Mouse (Mus musculus) hindbrain, embryonic 15.5 days (tissue): ENCODE data around the gene Pde4dip. TPM values are rescaled to one million over a fixed set of nuclear protein-coding genes. Genes with fewer than 3 reads are reported as not detected.

Experiments used
- ATAC-seq: fragments of 200-750 bp; cut with Nextera tagmentation; 2 replicates; pipeline ENCODE4 v1.8.0; 2017; ENCODE audit warnings: low read depth, moderate number of reproducible peaks, moderate TSS enrichment; ENCODE audit not compliant: low FRiP score
- H3K27ac ChIP-seq: fragments of 300-500 bp; sonication (generic); replicated peaks from 2 replicates; pipeline ENCODE4 v1.5.1; 2015; ENCODE audit warnings: mild to moderate bottlenecking, inconsistent platforms
- H3K27me3 ChIP-seq: fragments of 300-500 bp; sonication (generic); 2 replicates; pipeline ENCODE4 v1.6.1; 2015; ENCODE audit warnings: control low read depth, inconsistent platforms
- H3K36me3 ChIP-seq: fragments of 300-500 bp; sonication (generic); 2 replicates; pipeline ENCODE4 v1.6.1; 2015; ENCODE audit warnings: control low read depth, inconsistent platforms
- H3K4me1 ChIP-seq: fragments of 300-500 bp; sonication (generic); replicated peaks from 2 replicates; pipeline ENCODE4 v1.6.1; 2015; ENCODE audit warnings: control low read depth, inconsistent platforms
- H3K4me2 ChIP-seq: fragments of 300-500 bp; sonication (generic); 2 replicates; pipeline ENCODE4 v1.6.1; 2015; ENCODE audit warnings: moderate library complexity, mild to moderate bottlenecking, inconsistent platforms
- H3K4me3 ChIP-seq: fragments of 300-500 bp; sonication (generic); 2 replicates; pipeline ENCODE4 v1.5.1; 2015; ENCODE audit warnings: mild to moderate bottlenecking, inconsistent platforms
- H3K9ac ChIP-seq: fragments of 300-500 bp; sonication (generic); 2 replicates; pipeline ENCODE4 v1.6.1; 2015; ENCODE audit warnings: inconsistent platforms
- H3K9me3 ChIP-seq: fragments of 300-500 bp; sonication (generic); 2 replicates; pipeline ENCODE4 v1.6.1; 2016; ENCODE audit warnings: control low read depth, inconsistent platforms
- WGBS: fragments of 180-500 bp; shearing (Covaris S2); methylation state at CpG from one replicate; pipeline ENCODE4 v1.1.7; 2015; 5-methylcytosine and 5-hydroxymethylcytosine counted together
- polyA plus RNA-seq: library from polyadenylated mRNA; unstranded; fragments of >200 nt; fragmentation: Nextera tagmentation; extraction: Ambion mirVana; gene quantifications from 2 replicates; pipeline ENCODE4 v1.2.1, GENCODE M21; 2015

Pde4dip gene
- polyA plus RNA-seq, 1 experiment from 2014 or later: 66.1 TPM

- no peak overlapping the region for H3K27ac ChIP-seq
- ATAC-seq: no peak
- WGBS: 87% methylated on average over 9 of the region's 9 CpGs
- H3K4me2 ChIP-seq: no peak overlapping the region
- no peak overlapping the region for H3K9ac ChIP-seq
- H3K4me1 ChIP-seq: no peaks in the 10 kb centered on the region
- H3K9me3 ChIP-seq: 0 out of 2 replicates have a peak, but pooled peaks cover 5% of the 10 kb centered on the region
- H3K4me3 ChIP-seq: no peak overlapping the region
- no peaks in the 10 kb centered on the region for H3K27me3 ChIP-seq
- H3K36me3 ChIP-seq: peaks cover 59% of the 10 kb centered on the region
Observed at GRCm38 (mm10) chr3:97719116-97719515, 169.4 kb downstream of the Pde4dip start.

GRCm38 (mm10) chr3:97715922-97716321, 172.6 kb downstream of the Pde4dip start:
- Histone ChIP-seq H3K27ac (no peak overlapping the region), H3K4me1 (no peaks in the 10 kb centered on the region), H3K9me3 (no peaks in the 10 kb centered on the region), H3K27me3 (no peaks in the 10 kb centered on the region), H3K4me3 (no peak overlapping the region), H3K36me3 (peaks cover 55% of the 10 kb centered on the region), H3K9ac (no peak overlapping the region), H3K4me2 (no peak overlapping the region)
- WGBS: 91% methylated on average over 1 of the region's 1 CpGs
- ATAC-seq: no peak

GRCm38 (mm10) chr3:97710881-97711280, 177.6 kb downstream of the Pde4dip start:
- no peaks in the 10 kb centered on the region for H3K9me3 ChIP-seq
- 59% methylated on average over 5 of the region's 5 CpGs for WGBS
- no peak overlapping the region for H3K27ac ChIP-seq
- H3K4me1 ChIP-seq: no peaks in the 10 kb centered on the region
- H3K36me3 ChIP-seq: peaks cover 47% of the 10 kb centered on the region
- ATAC-seq: no peak
- H3K27me3 ChIP-seq: no peaks in the 10 kb centered on the region
- no peak overlapping the region for H3K4me3 ChIP-seq
- H3K4me2 ChIP-seq: no peak overlapping the region
- H3K9ac ChIP-seq: no peak overlapping the region

GRCm38 (mm10) chr3:97710134-97710533, 178.4 kb downstream of the Pde4dip start:
- H3K27me3 ChIP-seq: no peaks in the 10 kb centered on the region
- WGBS: 90% methylated on average over 11 of the region's 11 CpGs
- no peak for ATAC-seq

DNA sequence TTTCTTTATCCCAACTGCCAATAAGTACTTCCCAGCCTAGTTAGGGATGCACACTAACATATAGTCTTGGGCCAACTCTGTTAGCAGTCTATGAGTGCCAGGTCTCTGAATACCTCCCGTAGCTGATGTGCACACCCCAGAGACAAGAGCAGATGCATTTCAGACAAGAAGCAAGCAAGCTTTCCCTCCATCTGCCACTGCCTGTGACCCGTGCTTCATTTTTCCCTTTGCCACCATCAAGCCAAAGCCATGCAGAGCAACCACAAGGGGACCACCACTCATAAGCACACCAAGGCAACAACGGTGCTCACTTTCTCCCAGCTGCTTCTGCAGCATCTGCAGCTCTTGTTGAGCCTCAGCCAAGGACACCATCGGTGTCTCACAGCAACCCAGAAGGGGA, 181.9 kb downstream of the Pde4dip start:
- Histone ChIP-seq H3K9me3 (no peaks in the 10 kb centered on the region), H3K4me1 (no peaks in the 10 kb centered on the region), H3K27ac (no peak overlapping the region), H3K27me3 (no peaks in the 10 kb centered on the region), H3K4me3 (no peak overlapping the region), H3K9ac (no peak overlapping the region), H3K36me3 (peaks cover 49% of the 10 kb centered on the region), H3K4me2 (no peak overlapping the region)
- no peak for ATAC-seq
- 85% methylated on average over 4 of the region's 4 CpGs for WGBS

More at GRCm38 (mm10) chr3:97710134-97710533, 178.4 kb downstream of the Pde4dip start:
- no peak overlapping the region for H3K4me2 ChIP-seq
- no peak overlapping the region for H3K4me3 ChIP-seq
- no peaks in the 10 kb centered on the region for H3K4me1 ChIP-seq
- no peaks in the 10 kb centered on the region for H3K9me3 ChIP-seq
- H3K9ac ChIP-seq: no peak overlapping the region
- no peak overlapping the region for H3K27ac ChIP-seq
- H3K36me3 ChIP-seq: peaks cover 46% of the 10 kb centered on the region

- WGBS: 84% methylated on average over 3 of the region's 3 CpGs
- H3K36me3 ChIP-seq: peaks cover 46% of the 10 kb centered on the region
Observed at GRCm38 (mm10) chr3:97705508-97705907, 183.0 kb downstream of the Pde4dip start.

DNA sequence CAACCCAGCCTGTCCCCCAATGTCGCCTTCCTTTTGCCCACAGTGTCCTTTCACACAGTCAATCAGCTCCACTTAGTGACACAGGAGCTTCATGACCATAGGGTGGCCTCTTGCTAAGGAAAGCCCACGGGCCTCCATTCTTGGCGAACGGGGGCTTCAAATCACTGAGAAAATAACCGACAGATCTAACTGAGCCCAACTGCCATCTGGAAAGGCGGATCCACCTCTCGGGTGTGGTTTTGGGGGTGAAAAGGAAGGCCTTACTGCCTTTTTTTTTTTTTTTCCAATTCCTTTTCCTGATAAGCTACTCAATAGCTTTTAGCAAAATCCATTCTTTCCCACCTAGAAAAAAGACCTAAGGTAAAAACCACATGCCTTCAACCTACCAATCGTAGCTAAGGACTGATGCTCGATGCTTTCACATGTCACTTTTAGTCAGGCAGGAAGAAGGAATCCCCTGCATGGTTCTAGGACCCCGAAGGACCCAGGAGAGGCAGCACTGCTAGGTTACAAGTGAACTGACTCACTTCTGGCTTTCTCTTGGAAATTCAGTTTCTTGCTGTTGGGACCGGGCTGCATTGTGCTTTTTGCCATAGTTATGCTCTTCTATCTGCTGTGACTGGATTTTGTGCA, 185.9 kb downstream of the Pde4dip start:
- Histone ChIP-seq H3K4me2 (no peak overlapping the region), H3K27me3 (no peaks in the 10 kb centered on the region), H3K36me3 (peaks cover 51% of the 10 kb centered on the region), H3K9me3 (no peaks in the 10 kb centered on the region), H3K4me3 (no peak overlapping the region), H3K4me1 (no peaks in the 10 kb centered on the region), H3K27ac (no peak overlapping the region), H3K9ac (no peak overlapping the region)
- ATAC-seq: no peak
- WGBS: 95% methylated on average over 11 of the region's 11 CpGs

More at GRCm38 (mm10) chr3:97705508-97705907, 183.0 kb downstream of the Pde4dip start:
- no peak for ATAC-seq
- Histone ChIP-seq H3K27me3 (no peaks in the 10 kb centered on the region), H3K4me1 (no peaks in the 10 kb centered on the region), H3K4me2 (no peak overlapping the region), H3K9me3 (no peaks in the 10 kb centered on the region), H3K9ac (no peak overlapping the region), H3K4me3 (no peak overlapping the region), H3K27ac (no peak overlapping the region)

- H3K36me3 ChIP-seq: peaks cover 58% of the 10 kb centered on the region
- no peak overlapping the region for H3K4me2 ChIP-seq
- H3K4me3 ChIP-seq: no peak overlapping the region
- no peaks in the 10 kb centered on the region for H3K9me3 ChIP-seq
- no peak overlapping the region for H3K27ac ChIP-seq
- no peak overlapping the region for H3K9ac ChIP-seq
- ATAC-seq: no peak
- no peaks in the 10 kb centered on the region for H3K4me1 ChIP-seq
- 65% methylated on average over 3 of the region's 3 CpGs for WGBS
- no peaks in the 10 kb centered on the region for H3K27me3 ChIP-seq
Observed at GRCm38 (mm10) chr3:97701198-97701597, 187.3 kb downstream of the Pde4dip start.

DNA sequence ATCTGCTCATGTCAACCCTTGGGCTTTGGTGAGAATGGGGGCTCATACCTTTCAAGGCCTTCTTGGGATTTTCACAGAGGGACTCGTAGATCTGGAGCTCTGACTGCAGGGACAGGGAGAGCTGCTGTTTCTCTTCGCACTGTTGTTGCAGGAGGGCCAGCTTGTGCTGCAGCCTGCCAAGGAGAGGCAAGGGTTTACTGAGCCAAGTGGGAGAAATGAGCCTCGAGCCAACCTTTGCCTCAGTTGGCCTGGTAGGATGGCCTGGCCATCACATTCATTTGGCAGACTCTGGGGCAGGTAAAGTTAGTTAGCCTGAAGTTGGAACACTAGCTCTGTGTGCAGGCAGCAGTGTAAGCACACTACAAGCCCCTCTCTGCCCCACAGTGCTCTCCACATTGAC, 189.4 kb downstream of the Pde4dip start:
- H3K4me2 ChIP-seq: no peak overlapping the region
- no peak for ATAC-seq
- 79% methylated on average over 3 of the region's 3 CpGs for WGBS
- H3K9me3 ChIP-seq: no peaks in the 10 kb centered on the region
- H3K4me3 ChIP-seq: no peak overlapping the region
- no peak overlapping the region for H3K9ac ChIP-seq
- no peak overlapping the region for H3K27ac ChIP-seq
- H3K36me3 ChIP-seq: peaks cover 71% of the 10 kb centered on the region
- no peaks in the 10 kb centered on the region for H3K4me1 ChIP-seq
- no peaks in the 10 kb centered on the region for H3K27me3 ChIP-seq

DNA sequence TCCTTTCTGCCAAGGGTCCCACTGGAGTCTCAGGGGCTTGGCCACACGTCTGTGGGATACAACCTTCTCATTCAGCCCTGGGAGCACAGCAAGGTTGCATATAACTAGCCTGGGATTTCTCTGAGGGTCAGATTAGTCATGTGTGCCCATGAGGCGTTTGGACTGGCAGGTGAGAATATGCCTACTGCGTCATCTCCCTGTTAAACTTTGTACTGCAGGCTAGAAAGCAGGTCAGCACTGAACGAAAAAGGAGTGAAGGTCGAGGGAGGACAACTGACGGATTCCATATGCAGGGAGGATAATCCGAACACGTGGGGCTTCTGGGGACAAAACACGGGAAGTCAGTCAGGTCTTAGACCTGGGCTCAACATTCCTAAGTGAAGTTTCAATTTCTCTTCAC, 191.2 kb downstream of the Pde4dip start:
- WGBS: 85% methylated on average over 9 of the region's 9 CpGs
- ATAC-seq: no peak
- H3K4me2 ChIP-seq: no peak overlapping the region

GRCm38 (mm10) chr3:97696866-97697265, 191.6 kb downstream of the Pde4dip start:
- ATAC-seq: no peak
- peaks cover 74% of the 10 kb centered on the region for H3K36me3 ChIP-seq

More for the DNA sequence above, 191.2 kb downstream of the Pde4dip start:
- H3K27ac ChIP-seq: no peak overlapping the region
- no peaks in the 10 kb centered on the region for H3K4me1 ChIP-seq
- no peak overlapping the region for H3K9ac ChIP-seq
- no peaks in the 10 kb centered on the region for H3K9me3 ChIP-seq
- H3K4me3 ChIP-seq: no peak overlapping the region
- H3K36me3 ChIP-seq: peaks cover 76% of the 10 kb centered on the region
- H3K27me3 ChIP-seq: no peaks in the 10 kb centered on the region

GRCm38 (mm10) chr3:97693806-97694205, 194.7 kb downstream of the Pde4dip start:
- Histone ChIP-seq H3K36me3 (peaks cover 64% of the 10 kb centered on the region), H3K4me2 (no peak overlapping the region), H3K9ac (no peak overlapping the region), H3K9me3 (no peaks in the 10 kb centered on the region), H3K4me1 (no peaks in the 10 kb centered on the region), H3K27me3 (no peaks in the 10 kb centered on the region), H3K4me3 (no peak overlapping the region), H3K27ac (no peak overlapping the region)
- no peak for ATAC-seq
- 93% methylated on average over 6 of the region's 6 CpGs for WGBS

More at GRCm38 (mm10) chr3:97696866-97697265, 191.6 kb downstream of the Pde4dip start:
- no peak overlapping the region for H3K4me3 ChIP-seq
- H3K27me3 ChIP-seq: no peaks in the 10 kb centered on the region
- H3K9ac ChIP-seq: no peak overlapping the region
- no peak overlapping the region for H3K4me2 ChIP-seq
- no peaks in the 10 kb centered on the region for H3K9me3 ChIP-seq
- H3K4me1 ChIP-seq: no peaks in the 10 kb centered on the region
- WGBS: 90% methylated on average over 9 of the region's 9 CpGs
- H3K27ac ChIP-seq: no peak overlapping the region
